Mouse (Mus musculus) heart, embryonic 11.5 days (tissue): ENCODE results near the gene Hmga2. TPM values are rescaled to one million over a fixed set of nuclear protein-coding genes. Genes with fewer than 3 reads are reported as not detected.
"Not testable (repeated sequence)": the region's sequence is repeated elsewhere in the genome, so short reads cannot be mapped to it uniquely, and the experiment has no call there.

Source experiments
- ATAC-seq: fragments of 200-750 bp; cut with Nextera tagmentation; replicated peaks from 2 replicates; pipeline ENCODE4 v1.8.0; 2017; ENCODE audit warnings: moderate library complexity; ENCODE audit not compliant: insufficient number of reproducible peaks, low FRiP score, low TSS enrichment
- H3K27ac ChIP-seq: fragments of 300-500 bp; sonication (generic); 2 replicates; pipeline ENCODE4 v1.5.1; 2014; ENCODE audit warnings: mild to moderate bottlenecking, low read depth, low read length
- H3K27me3 ChIP-seq: fragments of 300-500 bp; sonication (generic); 2 replicates; pipeline ENCODE4 v1.6.1; 2014; ENCODE audit warnings: mild to moderate bottlenecking, low read length, mixed read lengths; ENCODE audit not compliant: control insufficient read depth, insufficient read depth
- H3K36me3 ChIP-seq: fragments of 300-500 bp; sonication (generic); 2 replicates; pipeline ENCODE4 v1.6.1; 2014; ENCODE audit warnings: mild to moderate bottlenecking, low read length, moderate library complexity, mixed read lengths; ENCODE audit not compliant: control insufficient read depth, insufficient read depth
- H3K4me1 ChIP-seq: fragments of 300-500 bp; sonication (generic); 2 replicates; pipeline ENCODE4 v1.6.1; 2014; ENCODE audit warnings: low read length; ENCODE audit not compliant: control insufficient read depth, insufficient read depth
- H3K4me2 ChIP-seq: fragments of 300-500 bp; sonication (generic); 2 replicates; pipeline ENCODE4 v1.6.1; 2014; ENCODE audit warnings: mild to moderate bottlenecking, moderate library complexity
- H3K4me3 ChIP-seq: fragments of 300-500 bp; sonication (generic); 2 replicates; pipeline ENCODE4 v1.5.1; 2014; ENCODE audit warnings: low read depth, low read length
- H3K9ac ChIP-seq: fragments of 300-500 bp; sonication (generic); 2 replicates; pipeline ENCODE4 v1.6.1; 2014; ENCODE audit warnings: mild to moderate bottlenecking, low read depth, low read length, moderate library complexity
- H3K9me3 ChIP-seq: fragments of 300-500 bp; sonication (generic); replicated peaks from 2 replicates; pipeline ENCODE4 v1.6.1; 2016; ENCODE audit warnings: low read length; ENCODE audit not compliant: control insufficient read depth
- WGBS: fragments of 180-500 bp; shearing (Covaris S2); extraction: QIAGEN DNeasy Blood & Tissue Kit; methylation state at CpG from one replicate; pipeline ENCODE4 v1.1.7; 2014; ENCODE audit not compliant: insufficient replicate concordance; 5-methylcytosine and 5-hydroxymethylcytosine counted together
- polyA plus RNA-seq: library from polyadenylated mRNA; unstranded; fragments of >200 nt; fragmentation: Nextera tagmentation; extraction: Ambion mirVana; gene quantifications from 2 replicates; pipeline ENCODE4 v1.2.1, GENCODE M21; 2014

Hmga2 gene
- polyA plus RNA-seq, 1 experiment from 2014 or later = 42.6 TPM

- Histone ChIP-seq H3K4me3 (no peak overlapping the region), H3K36me3 (no peaks in the 10 kb centered on the region), H3K9me3 (no peaks in the 10 kb centered on the region), H3K27me3 (no peaks in the 10 kb centered on the region), H3K4me2 (peak overlapping the region; percentile 43), H3K27ac (peak overlapping the region; percentile 62), H3K9ac (no peak overlapping the region), H3K4me1 (peaks cover 16% of the 10 kb centered on the region)
- ATAC-seq = 0 out of 2 replicates have a peak, but pooled peaks have one; percentile 35
- WGBS = 39% methylated on average over 19 of the region's 19 CpGs
Measured at GRCm38 (mm10) chr10:120377327-120377752, 98.9 kb downstream of the Hmga2 start.

DNA sequence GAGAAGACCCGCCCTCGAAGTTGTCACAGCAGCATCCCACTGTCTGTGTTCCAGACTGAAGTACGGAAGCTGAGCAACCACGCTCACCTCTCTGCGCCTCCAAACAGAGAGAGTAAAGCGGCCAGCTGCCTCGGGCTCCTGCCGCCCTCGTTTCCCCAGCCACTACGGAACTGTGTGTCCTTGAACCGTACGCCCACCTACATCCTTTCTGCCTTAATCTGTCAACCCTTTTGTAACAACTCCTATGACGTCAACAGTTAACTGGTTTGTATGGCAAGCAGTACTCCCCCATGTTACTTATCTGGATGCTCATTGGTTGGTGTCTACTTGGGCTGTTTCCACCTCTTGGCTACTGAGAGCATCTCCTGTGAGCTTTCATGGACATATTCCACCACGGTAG, 100.8 kb downstream of the Hmga2 start:
- Histone ChIP-seq H3K9me3 (no peaks in the 10 kb centered on the region), H3K27ac (no peak overlapping the region), H3K27me3 (no peaks in the 10 kb centered on the region), H3K4me3 (no peak overlapping the region), H3K9ac (no peak overlapping the region), H3K4me2 (no peak overlapping the region), H3K4me1 (peaks cover 16% of the 10 kb centered on the region), H3K36me3 (no peaks in the 10 kb centered on the region)
- 73% methylated on average over 14 of the region's 14 CpGs for WGBS
- no peak for ATAC-seq

DNA sequence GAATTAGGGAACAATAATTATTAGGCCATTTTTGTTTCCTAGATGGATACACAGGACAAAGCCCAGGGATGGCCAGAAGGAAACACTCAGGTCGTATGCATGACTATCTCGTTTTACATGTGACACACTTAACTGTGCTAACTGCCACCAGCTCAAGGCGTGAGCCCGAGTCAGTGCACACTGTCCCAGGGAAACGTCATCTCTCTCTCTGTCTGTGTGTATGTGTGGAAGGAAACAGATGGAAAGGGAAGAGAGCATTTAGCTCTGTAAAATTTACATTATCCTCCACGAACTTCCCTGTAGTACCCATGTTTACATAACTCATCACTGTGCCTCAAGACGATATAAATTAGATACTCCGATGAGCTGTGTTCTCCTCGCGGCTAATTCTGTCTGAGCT, 105.1 kb downstream of the Hmga2 start:
- H3K27ac ChIP-seq = no peak overlapping the region
- H3K9me3 ChIP-seq = no peaks in the 10 kb centered on the region
- H3K4me2 ChIP-seq = no peak overlapping the region
- no peaks in the 10 kb centered on the region; the same call in 1 of the 2 replicates for H3K4me1 ChIP-seq
- no peaks in the 10 kb centered on the region for H3K36me3 ChIP-seq
- 68% methylated on average over 10 of the region's 10 CpGs for WGBS
- H3K4me3 ChIP-seq = no peak overlapping the region
- H3K27me3 ChIP-seq = no peaks in the 10 kb centered on the region
- ATAC-seq = no peak
- no peak overlapping the region for H3K9ac ChIP-seq

GRCm38 (mm10) chr10:120369187-120369805, 107.0 kb downstream of the Hmga2 start:
- ATAC-seq = no peak
- WGBS = 78% methylated on average over 21 of the region's 21 CpGs
- Histone ChIP-seq H3K4me2 (no peak overlapping the region), H3K27ac (no peak overlapping the region), H3K9ac (no peak overlapping the region), H3K4me3 (no peak overlapping the region), H3K36me3 (no peaks in the 10 kb centered on the region), H3K4me1 (no peaks in the 10 kb centered on the region; the same call in 1 of the 2 replicates), H3K27me3 (no peaks in the 10 kb centered on the region), H3K9me3 (no peaks in the 10 kb centered on the region)

- not testable (repeated sequence) for ATAC-seq, H3K4me1 ChIP-seq, H3K36me3 ChIP-seq
Measured at GRCm38 (mm10) chr10:120366173-120366592, 110.1 kb downstream of the Hmga2 start.

DNA sequence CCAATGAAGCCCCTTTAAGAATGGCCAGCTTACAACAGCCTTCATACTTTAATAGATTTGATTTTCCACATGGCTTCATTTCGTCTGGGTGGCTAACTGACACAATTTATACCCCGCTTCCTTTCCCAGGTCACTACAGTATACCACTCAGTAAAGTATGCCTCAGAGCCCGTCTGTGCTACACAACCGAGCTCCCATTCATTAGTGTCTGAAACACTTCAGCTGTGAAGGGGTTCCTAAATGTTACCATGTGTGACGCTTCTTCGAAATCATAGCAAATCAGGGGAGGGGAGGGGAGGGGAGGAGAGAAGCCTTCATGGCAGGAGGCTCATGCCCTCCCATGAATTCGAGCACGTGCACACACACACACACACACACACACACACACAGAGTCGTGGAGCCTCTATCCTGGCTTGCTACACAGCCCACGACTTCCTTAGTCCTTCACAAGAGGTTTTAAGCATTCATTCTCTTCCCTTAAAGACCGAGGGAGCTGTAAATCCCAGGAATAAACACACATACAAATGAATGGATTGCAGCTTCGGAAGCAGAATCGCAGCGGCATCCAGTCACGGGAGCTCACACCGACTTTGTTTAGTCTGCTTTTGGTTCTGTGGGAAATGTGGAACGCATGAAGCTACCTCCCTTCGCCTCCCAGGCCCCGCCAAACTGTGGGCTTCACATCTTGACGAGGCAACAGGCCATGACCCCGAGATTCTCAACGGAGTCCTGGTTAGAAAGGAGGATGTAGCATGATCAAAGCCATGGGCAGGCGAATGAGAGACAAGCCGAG, 110.7 kb downstream of the Hmga2 start:
- no peak overlapping the region for H3K4me2 ChIP-seq
- no peaks in the 10 kb centered on the region; the same call in 1 of the 2 replicates for H3K4me1 ChIP-seq
- no peaks in the 10 kb centered on the region for H3K36me3 ChIP-seq
- H3K9ac ChIP-seq = no peak overlapping the region
- no peak overlapping the region for H3K4me3 ChIP-seq
- 64% methylated on average over 24 of the region's 24 CpGs for WGBS
- ATAC-seq = no peak
- H3K9me3 ChIP-seq = no peaks in the 10 kb centered on the region
- H3K27me3 ChIP-seq = no peaks in the 10 kb centered on the region
- H3K27ac ChIP-seq = no peak overlapping the region

More at GRCm38 (mm10) chr10:120366173-120366592, 110.1 kb downstream of the Hmga2 start:
- not testable (repeated sequence) for H3K27ac ChIP-seq, H3K27me3 ChIP-seq, H3K9me3 ChIP-seq, H3K4me2 ChIP-seq, H3K9ac ChIP-seq, H3K4me3 ChIP-seq
- WGBS = 88% methylated on average over 3 of the region's 3 CpGs

- H3K4me1 ChIP-seq = no peaks in the 10 kb centered on the region; the same call in 1 of the 2 replicates
- WGBS = 65% methylated on average over 20 of the region's 20 CpGs
- no peak for ATAC-seq
- no peaks in the 10 kb centered on the region for H3K36me3 ChIP-seq
- H3K27me3 ChIP-seq = no peaks in the 10 kb centered on the region
- no peak overlapping the region for H3K27ac ChIP-seq
- H3K9ac ChIP-seq = no peak overlapping the region
- H3K9me3 ChIP-seq = no peaks in the 10 kb centered on the region
- no peak overlapping the region for H3K4me2 ChIP-seq
- H3K4me3 ChIP-seq = no peak overlapping the region
Measured at GRCm38 (mm10) chr10:120363983-120364582, 112.2 kb downstream of the Hmga2 start.

GRCm38 (mm10) chr10:120363298-120363982, 112.8 kb downstream of the Hmga2 start:
- not testable (repeated sequence) for H3K4me2 ChIP-seq, H3K36me3 ChIP-seq, H3K9me3 ChIP-seq, ATAC-seq, H3K27me3 ChIP-seq, H3K4me1 ChIP-seq, H3K27ac ChIP-seq, H3K9ac ChIP-seq, H3K4me3 ChIP-seq
- WGBS = 46% methylated on average over 8 of the region's 11 CpGs
